Mouse (Mus musculus) hindbrain, embryonic 16.5 days (tissue): ENCODE measurements around the gene Prr36. TPM values are rescaled to one million over a fixed set of nuclear protein-coding genes. Genes with fewer than 3 reads are reported as not detected.

Experiments
- ATAC-seq: fragments of 200-750 bp; cut with Nextera tagmentation; 2 replicates; pipeline ENCODE4 v1.8.0; 2017; ENCODE audit warnings: moderate TSS enrichment, moderate library complexity
- H3K27ac ChIP-seq: fragments of 300-500 bp; sonication (generic); 2 replicates; pipeline ENCODE4 v1.5.1; 2014; ENCODE audit warnings: low read depth, mild to moderate bottlenecking, control low read depth, low read length, moderate library complexity
- H3K27me3 ChIP-seq: fragments of 300-500 bp; sonication (generic); replicated peaks from 2 replicates; pipeline ENCODE4 v1.6.1; 2014; ENCODE audit warnings: low read length; ENCODE audit not compliant: control insufficient read depth, insufficient read depth
- H3K36me3 ChIP-seq: fragments of 300-500 bp; sonication (generic); 2 replicates; pipeline ENCODE4 v1.6.1; 2014; ENCODE audit warnings: mild to moderate bottlenecking, low read length, moderate library complexity, mixed read lengths; ENCODE audit not compliant: control insufficient read depth, insufficient read depth
- H3K4me1 ChIP-seq: fragments of 300-500 bp; sonication (generic); 2 replicates; pipeline ENCODE4 v1.6.1; 2014; ENCODE audit warnings: low read depth, low read length; ENCODE audit not compliant: control insufficient read depth, insufficient read depth
- H3K4me2 ChIP-seq: fragments of 300-500 bp; sonication (generic); 2 replicates; pipeline ENCODE4 v1.6.1; 2014; ENCODE audit warnings: mild to moderate bottlenecking, low read length, control low read depth, moderate library complexity
- H3K4me3 ChIP-seq: fragments of 300-500 bp; sonication (generic); 2 replicates; pipeline ENCODE4 v1.5.1; 2014; ENCODE audit warnings: mild to moderate bottlenecking, low read length, control low read depth, moderate library complexity
- H3K9ac ChIP-seq: fragments of 300-500 bp; sonication (generic); 2 replicates; pipeline ENCODE4 v1.6.1; 2014; ENCODE audit warnings: low read depth, mild to moderate bottlenecking, control low read depth, low read length, moderate library complexity
- H3K9me3 ChIP-seq: fragments of 300-500 bp; sonication (generic); 2 replicates; pipeline ENCODE4 v1.6.1; 2014; ENCODE audit warnings: mild to moderate bottlenecking, low read length, moderate library complexity; ENCODE audit not compliant: control insufficient read depth
- WGBS: fragments of 180-500 bp; shearing (Covaris S2); extraction: QIAGEN DNeasy Blood & Tissue Kit; methylation state at CpG from one replicate; pipeline ENCODE4 v1.1.7; 2014; 5-methylcytosine and 5-hydroxymethylcytosine counted together
- polyA plus RNA-seq: library from polyadenylated mRNA; unstranded; fragments of >200 nt; fragmentation: Nextera tagmentation; extraction: Ambion mirVana; gene quantifications from 2 replicates; pipeline ENCODE4 v1.2.1, GENCODE M21; 2015

Gene Prr36
- polyA plus RNA-seq, 1 experiment from 2014 or later: 42.8 TPM

- no peak overlapping the region for H3K4me2 ChIP-seq
- 94% methylated on average over 8 of the region's 8 CpGs for WGBS
These were observed 30.0 kb upstream of the Prr36 start for GRCm38 (mm10) chr8:4247241-4247640.

DNA sequence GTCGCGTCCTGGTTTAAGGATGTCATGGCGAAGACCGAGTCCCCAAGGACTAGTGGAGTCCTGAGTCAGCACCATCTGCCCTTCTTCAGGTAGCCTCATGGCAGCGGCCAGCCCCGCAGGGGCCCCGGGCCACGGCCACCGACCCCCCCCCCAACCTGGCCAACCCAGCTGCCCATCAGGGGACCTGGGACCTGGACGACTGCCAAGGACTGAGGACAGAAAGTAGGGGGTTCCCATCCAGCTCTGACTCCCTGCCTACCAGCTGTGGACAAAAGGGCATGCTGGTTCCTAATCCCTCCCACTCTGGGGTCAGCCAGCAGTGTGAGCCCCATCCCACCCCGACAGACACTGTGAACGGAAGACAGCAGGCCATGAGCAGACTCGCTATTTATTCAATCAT is 28.5 kb upstream of the Prr36 start:
- H3K4me2 ChIP-seq: no peak overlapping the region
- peaks cover 52% of the 10 kb centered on the region for H3K36me3 ChIP-seq
- H3K4me1 ChIP-seq: peaks cover 6% of the 10 kb centered on the region; the same call in 1 of the 2 replicates
- no peak for ATAC-seq
- no peak overlapping the region for H3K9ac ChIP-seq
- H3K9me3 ChIP-seq: no peaks in the 10 kb centered on the region
- no peaks in the 10 kb centered on the region for H3K27me3 ChIP-seq
- 82% methylated on average over 12 of the region's 13 CpGs for WGBS
- no peak overlapping the region for H3K4me3 ChIP-seq
- H3K27ac ChIP-seq: no peak overlapping the region

More at GRCm38 (mm10) chr8:4247241-4247640, 30.0 kb upstream of the Prr36 start:
- H3K9ac ChIP-seq: no peak overlapping the region
- H3K4me1 ChIP-seq: peaks cover under 1% of the 10 kb centered on the region
- no peak overlapping the region for H3K4me3 ChIP-seq
- no peaks in the 10 kb centered on the region for H3K27me3 ChIP-seq
- H3K9me3 ChIP-seq: no peaks in the 10 kb centered on the region
- H3K36me3 ChIP-seq: peaks cover 52% of the 10 kb centered on the region
- ATAC-seq: no peak
- H3K27ac ChIP-seq: no peak overlapping the region

- Histone ChIP-seq H3K9me3 (no peaks in the 10 kb centered on the region), H3K4me3 (no peak overlapping the region), H3K36me3 (peaks cover 51% of the 10 kb centered on the region), H3K4me2 (no peak overlapping the region), H3K27ac (no peak overlapping the region), H3K27me3 (no peaks in the 10 kb centered on the region), H3K9ac (no peak overlapping the region), H3K4me1 (peaks cover 13% of the 10 kb centered on the region)
- WGBS: 92% methylated on average over 5 of the region's 5 CpGs
- ATAC-seq: no peak
These were observed 27.8 kb upstream of the Prr36 start for GRCm38 (mm10) chr8:4245061-4245460.

- ATAC-seq: no peak; the same call in 1 of the 2 replicates
- H3K27ac ChIP-seq: peak overlapping the region; percentile 91
- H3K9me3 ChIP-seq: no peaks in the 10 kb centered on the region
- H3K4me2 ChIP-seq: peak overlapping the region; percentile 95
- H3K4me3 ChIP-seq: peak overlapping the region; percentile 86
- peaks cover 26% of the 10 kb centered on the region for H3K4me1 ChIP-seq
- no peaks in the 10 kb centered on the region for H3K27me3 ChIP-seq
- H3K9ac ChIP-seq: peak overlapping the region; percentile 84
- WGBS: 12% methylated on average over 19 of the region's 19 CpGs
- peaks cover 12% of the 10 kb centered on the region for H3K36me3 ChIP-seq
These were observed 22.1 kb upstream of the Prr36 start for GRCm38 (mm10) chr8:4239193-4239890.

DNA sequence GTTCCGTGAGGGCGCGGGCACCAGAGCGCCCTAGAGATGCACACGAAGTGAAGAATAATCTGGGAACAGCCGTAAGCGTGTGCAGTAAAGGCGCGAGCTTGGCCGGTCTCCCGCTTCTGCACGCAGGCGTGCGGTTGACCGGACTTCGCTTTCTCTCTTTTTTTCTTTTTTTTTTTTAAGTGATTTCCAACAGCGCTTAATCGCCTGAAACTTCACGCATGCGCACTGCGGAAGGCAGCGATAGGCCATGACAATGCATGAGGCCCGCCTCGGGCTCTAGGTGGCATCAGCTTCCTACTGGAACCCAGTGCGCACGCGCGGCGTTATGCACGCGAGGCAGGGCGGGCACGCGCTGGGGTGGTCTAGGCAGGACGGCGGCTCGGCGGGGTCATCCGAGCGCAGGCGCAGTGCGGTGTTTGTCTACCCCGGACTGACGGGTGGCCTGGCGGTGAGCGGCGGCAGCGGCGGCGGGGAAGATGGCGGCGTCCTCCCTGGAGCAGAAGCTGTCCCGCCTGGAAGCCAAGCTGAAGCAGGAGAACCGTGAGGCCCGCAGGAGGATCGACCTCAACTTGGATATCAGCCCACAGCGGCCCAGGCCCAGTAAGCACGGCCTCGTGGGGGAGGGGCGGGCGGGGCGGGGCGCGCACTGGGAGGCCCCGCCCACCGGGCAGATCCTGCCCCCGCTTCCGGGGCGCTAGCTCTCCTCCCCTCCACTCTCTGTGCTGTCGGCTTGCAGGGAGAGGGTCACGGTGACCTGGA is 21.4 kb upstream of the Prr36 start, which contains the start of the genes Map2k7 and Gm49320:
TSS of gene Map2k7 (plus strand) at position 307 of the 759 bp plus-strand sequence.
TSS of gene Gm49320 (plus strand) at position 432 of the 759 bp plus-strand sequence.
- Histone ChIP-seq H3K9ac (peak within 1 kb of the TSS; percentile 84), H3K4me3 (peak within 1 kb of the TSS; percentile 86), H3K4me1 (peaks cover 26% of the 10 kb centered on the region), H3K4me2 (peak within 1 kb of the TSS; percentile 95), H3K27me3 (no peaks in the 10 kb centered on the region), H3K9me3 (no peaks in the 10 kb centered on the region), H3K36me3 (peaks cover 4% of the 10 kb centered on the region), H3K27ac (peak within 1 kb of the TSS; percentile 92)
- under 1% methylated on average over 56 of the region's 71 CpGs for WGBS
- peak; percentile 95 for ATAC-seq

- H3K27me3 ChIP-seq: no peaks in the 10 kb centered on the region
- peak overlapping the region; percentile 66 for H3K9ac ChIP-seq
- H3K4me2 ChIP-seq: peak overlapping the region; percentile 82
- H3K4me1 ChIP-seq: peaks cover 26% of the 10 kb centered on the region
- no peaks in the 10 kb centered on the region for H3K9me3 ChIP-seq
- peak overlapping the region; percentile 92 for H3K27ac ChIP-seq
- peak overlapping the region; percentile 86 for H3K4me3 ChIP-seq
- no peaks in the 10 kb centered on the region for H3K36me3 ChIP-seq
- ATAC-seq: peak; percentile 2
- WGBS: 19% methylated on average over 15 of the region's 15 CpGs
These were observed 20.7 kb upstream of the Prr36 start for GRCm38 (mm10) chr8:4237814-4238433.

GRCm38 (mm10) chr8:4230612-4231351 is 13.5 kb upstream of the Prr36 start:
- no peak for ATAC-seq
- Histone ChIP-seq H3K4me3 (no peak overlapping the region), H3K9me3 (no peaks in the 10 kb centered on the region), H3K27ac (no peak overlapping the region), H3K4me2 (no peak overlapping the region), H3K27me3 (peaks cover 14% of the 10 kb centered on the region), H3K9ac (no peak overlapping the region), H3K36me3 (no peaks in the 10 kb centered on the region), H3K4me1 (peaks cover 2% of the 10 kb centered on the region; the same call in 1 of the 2 replicates)
- 65% methylated on average over 10 of the region's 10 CpGs for WGBS

GRCm38 (mm10) chr8:4229784-4230183 is 12.5 kb upstream of the Prr36 start:
- Histone ChIP-seq H3K4me2 (no peak overlapping the region), H3K4me1 (peaks cover 2% of the 10 kb centered on the region; the same call in 1 of the 2 replicates), H3K4me3 (no peak overlapping the region), H3K36me3 (no peaks in the 10 kb centered on the region), H3K9me3 (no peaks in the 10 kb centered on the region), H3K9ac (no peak overlapping the region), H3K27ac (no peak overlapping the region), H3K27me3 (peaks cover 14% of the 10 kb centered on the region)
- 73% methylated on average over 5 of the region's 5 CpGs for WGBS
- no peak for ATAC-seq
